Mouse (Mus musculus) heart, adult 2 months (tissue): Measurements from ENCODE around the gene Cd70. TPM values are rescaled to one million over a fixed set of nuclear protein-coding genes. Genes with fewer than 3 reads are reported as not detected.

Experiments
- DNase-seq, 2 experiments: peaks; one replicate each; pipeline ENCODE4 v3.0.0; 2021
- H3K27ac ChIP-seq: fragments of 200-600 bp; 2 replicates; pipeline ENCODE4 v1.8.1; 2022
- H3K27me3 ChIP-seq: fragments of 200-500 bp; 2 replicates; pipeline ENCODE4 v1.6.1; 2012; ENCODE audit warnings: mild to moderate bottlenecking, low read length, inconsistent platforms, mixed read lengths; ENCODE audit not compliant: control insufficient read depth, insufficient read depth
- H3K36me3 ChIP-seq: fragments of 200-500 bp; 2 replicates; pipeline ENCODE4 v1.6.1; 2012; ENCODE audit warnings: low read length, inconsistent platforms; ENCODE audit not compliant: control insufficient read depth, insufficient read depth
- H3K4me1 ChIP-seq: fragments of 200-500 bp; 2 replicates; pipeline ENCODE4 v1.6.1; 2011; ENCODE audit warnings: low read length; ENCODE audit not compliant: control insufficient read depth, insufficient read depth
- H3K4me3 ChIP-seq: fragments of 200-600 bp; 2 replicates; pipeline ENCODE4 v1.8.1; 2022
- H3K79me2 ChIP-seq: fragments of 200-500 bp; replicated peaks from 2 replicates; pipeline ENCODE4 v1.6.1; 2012; ENCODE audit warnings: mild to moderate bottlenecking, inconsistent platforms, low read length, moderate library complexity, mixed read lengths; ENCODE audit not compliant: control insufficient read depth, insufficient read depth
- H3K9ac ChIP-seq: fragments of 200-500 bp; 2 replicates; pipeline ENCODE4 v1.6.1; 2012; ENCODE audit warnings: low read depth, mild to moderate bottlenecking, control low read depth, inconsistent platforms, low read length, mixed read lengths
- CTCF ChIP-seq: fragments of 200-600 bp; IDR thresholded peaks from 2 replicates; pipeline ENCODE4 v1.8.1; 2022; ENCODE audit warnings: antibody characterized with exemption, mild to moderate bottlenecking, moderate library complexity
- EP300 ChIP-seq: fragments of 200-500 bp; IDR thresholded peaks from 2 replicates; pipeline ENCODE4 v1.6.1; 2011; ENCODE audit warnings: low read depth, low read length, control low read depth; ENCODE audit not compliant: insufficient read depth
- POLR2A ChIP-seq: fragments of 200-500 bp; IDR thresholded peaks from 2 replicates; pipeline ENCODE4 v1.6.1; 2011; ENCODE audit warnings: mild to moderate bottlenecking, low read depth, low read length, control low read depth; ENCODE audit not compliant: insufficient read depth
- WGBS: fragments of 180-500 bp; shearing (Covaris S2); methylation state at CpG from one replicate; pipeline ENCODE4 v1.1.7; 2018; 5-methylcytosine and 5-hydroxymethylcytosine counted together
- intact Hi-C: fragments of 180-260 bp; cut with DNase I; formaldehyde crosslinking; loops from one replicate; pipeline ENCODE4 v1.15.1; 2025
- polyA plus RNA-seq: library from polyadenylated mRNA; depleted of rRNA; stranded (reverse); fragments of >200 nt; gene quantifications from 2 replicates; pipeline ENCODE4 v1.2.3, GENCODE M21; 2012
- total RNA-seq, 2 experiments: library from RNA; stranded (reverse); gene quantifications; 2 replicates each; pipeline ENCODE4 v1.2.3; 2021

Cd70 gene
- total and polyA plus RNA-seq, 3 experiments: not detected

DNA sequence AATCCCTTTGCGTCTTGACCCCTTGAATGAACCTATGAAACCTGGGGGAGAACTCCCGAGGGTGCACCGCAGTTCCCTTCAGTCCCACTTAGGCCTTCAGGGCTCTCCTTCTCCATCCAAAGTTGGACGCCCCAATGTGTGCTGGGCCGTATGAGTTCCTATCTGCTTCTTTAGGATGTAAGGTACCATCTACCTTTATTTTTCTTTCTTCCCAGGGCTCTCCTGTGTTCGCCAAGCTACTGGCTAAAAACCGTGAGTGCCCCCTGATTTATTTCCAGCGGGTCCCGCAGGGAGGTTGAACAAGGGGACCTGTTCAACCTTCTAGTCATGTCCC, 43.6 kb downstream of the Cd70 start:
- no peaks in the 10 kb centered on the region for H3K4me1 ChIP-seq
- H3K36me3 ChIP-seq: no peaks in the 10 kb centered on the region
- H3K4me3 ChIP-seq: peak overlapping the region; percentile 64; the same call in 1 of the 2 replicates
- WGBS: 32% methylated on average over 9 of the region's 9 CpGs
- intact Hi-C loops: no loop called here
- 0 out of 2 replicates have a peak, but pooled peaks cover 2% of the 10 kb centered on the region for H3K27me3 ChIP-seq
- no peak overlapping the region; the same call in 1 of the 2 replicates for H3K9ac ChIP-seq
- TF ChIP-seq CTCF (no peak), POLR2A (no peak), EP300 (no peak)
- no peak for DNase-seq
- H3K27ac ChIP-seq: no peak overlapping the region
- no peaks in the 10 kb centered on the region for H3K79me2 ChIP-seq

DNA sequence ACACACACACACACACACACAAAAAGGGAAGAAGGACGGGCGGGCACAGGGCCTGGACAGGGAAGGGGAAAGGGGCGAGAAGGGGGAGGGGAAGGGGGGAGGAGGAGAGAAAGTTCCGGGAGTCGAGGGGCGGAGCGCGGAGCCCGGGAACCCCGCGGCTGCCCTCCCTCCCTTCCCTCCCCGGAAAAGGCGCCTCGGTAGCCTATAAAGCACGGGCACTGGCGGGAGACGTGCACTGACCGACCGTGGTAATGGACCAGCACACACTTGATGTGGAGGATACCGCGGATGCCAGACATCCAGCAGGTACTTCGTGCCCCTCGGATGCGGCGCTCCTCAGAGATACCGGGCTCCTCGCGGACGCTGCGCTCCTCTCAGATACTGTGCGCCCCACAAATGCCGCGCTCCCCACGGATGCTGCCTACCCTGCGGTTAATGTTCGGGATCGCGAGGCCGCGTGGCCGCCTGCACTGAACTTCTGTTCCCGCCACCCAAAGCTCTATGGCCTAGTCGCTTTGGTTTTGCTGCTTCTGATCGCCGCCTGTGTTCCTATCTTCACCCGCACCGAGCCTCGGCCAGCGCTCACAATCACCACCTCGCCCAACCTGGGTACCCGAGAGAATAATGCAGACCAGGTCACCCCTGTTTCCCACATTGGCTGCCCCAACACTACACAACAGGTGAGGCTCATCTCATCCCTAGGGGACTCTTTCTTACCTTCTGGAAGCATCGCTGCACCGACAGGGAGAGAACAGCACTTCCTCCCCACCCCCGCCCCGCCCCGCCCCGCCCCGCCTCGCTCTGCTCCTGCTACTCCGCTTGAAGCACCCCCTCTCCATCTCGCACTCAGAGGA, 44.2 kb downstream of the Cd70 start, which contains the start of gene Tnfsf9:
Gene Tnfsf9 (plus strand): TSS at position 145 of the 854 bp plus-strand sequence.
- no peaks in the 10 kb centered on the region for H3K36me3 ChIP-seq
- H3K4me1 ChIP-seq: no peaks in the 10 kb centered on the region
- peak within 1 kb of the TSS; percentile 48 for H3K27ac ChIP-seq
- peak within 1 kb of the TSS; percentile 78 for H3K9ac ChIP-seq
- WGBS: 1% methylated on average over 61 of the region's 61 CpGs
- peak; percentile 48 to 67 for DNase-seq
- 0 out of 2 replicates have a peak, but pooled peaks cover 2% of the 10 kb centered on the region for H3K27me3 ChIP-seq
- intact Hi-C loops: no loop called here
- peak; percentile 78 for TF ChIP-seq POLR2A
- no peak for TF ChIP-seq CTCF
- TF ChIP-seq EP300: no peak
- no peaks in the 10 kb centered on the region for H3K79me2 ChIP-seq
- H3K4me3 ChIP-seq: peak within 1 kb of the TSS; percentile 64

DNA sequence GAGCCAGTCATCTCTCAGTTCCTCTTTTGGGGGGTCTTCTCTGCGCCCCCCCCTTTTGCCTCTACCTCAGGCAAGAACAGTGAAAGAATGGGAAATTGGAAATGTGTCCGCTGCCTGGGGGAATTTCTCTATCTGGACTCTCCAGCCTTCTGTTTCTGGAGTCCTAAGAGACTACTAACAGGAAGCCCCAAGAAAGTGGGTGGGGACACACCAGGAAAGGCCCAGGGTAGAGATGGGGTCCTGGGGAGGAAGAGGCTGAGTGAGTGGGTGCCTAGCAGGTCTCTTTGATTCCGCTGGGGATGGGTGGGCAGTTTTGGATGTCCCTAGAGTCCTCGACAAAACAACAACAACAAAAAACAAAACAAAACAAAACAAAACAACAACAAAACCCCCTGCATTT, 45.1 kb downstream of the Cd70 start:
- 36% methylated on average over 4 of the region's 4 CpGs for WGBS
- intact Hi-C loops: no loop called here
- Histone ChIP-seq H3K27ac (peak overlapping the region; percentile 48), H3K9ac (no peak overlapping the region), H3K79me2 (no peaks in the 10 kb centered on the region), H3K4me3 (no peak overlapping the region), H3K4me1 (no peaks in the 10 kb centered on the region), H3K36me3 (no peaks in the 10 kb centered on the region), H3K27me3 (0 out of 2 replicates have a peak, but pooled peaks cover 2% of the 10 kb centered on the region)
- DNase-seq: no peak
- TF ChIP-seq CTCF (no peak), EP300 (no peak), POLR2A (no peak)

DNA sequence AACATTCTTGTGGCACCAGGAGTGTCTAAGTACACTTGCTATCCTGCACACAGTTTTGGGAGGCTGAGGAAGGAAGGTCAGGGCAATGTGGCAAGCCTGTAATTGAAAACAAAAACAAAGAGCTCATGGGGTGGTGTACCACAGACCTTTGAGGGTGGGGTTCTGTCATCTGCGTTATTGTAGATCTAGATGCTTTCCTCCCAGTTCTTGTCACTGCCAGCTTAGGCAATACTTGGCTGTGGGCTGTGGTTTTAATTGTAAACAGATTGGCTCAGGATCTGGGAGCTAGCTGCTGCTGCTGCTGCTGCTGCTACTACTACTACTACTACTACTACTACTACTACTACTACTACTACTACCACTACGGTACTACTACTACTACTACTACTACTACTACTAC, 47.3 kb downstream of the Cd70 start:
- Histone ChIP-seq H3K4me1 (no peaks in the 10 kb centered on the region), H3K79me2 (no peaks in the 10 kb centered on the region), H3K27ac (no peak overlapping the region), H3K9ac (no peak overlapping the region), H3K36me3 (no peaks in the 10 kb centered on the region), H3K27me3 (0 out of 2 replicates have a peak, but pooled peaks cover 2% of the 10 kb centered on the region), H3K4me3 (no peak overlapping the region)
- DNase-seq: no peak
- WGBS: 62% methylated on average over 2 of the region's 2 CpGs
- intact Hi-C loops: no loop called here
- TF ChIP-seq EP300 (no peak), CTCF (no peak), POLR2A (no peak)

DNA sequence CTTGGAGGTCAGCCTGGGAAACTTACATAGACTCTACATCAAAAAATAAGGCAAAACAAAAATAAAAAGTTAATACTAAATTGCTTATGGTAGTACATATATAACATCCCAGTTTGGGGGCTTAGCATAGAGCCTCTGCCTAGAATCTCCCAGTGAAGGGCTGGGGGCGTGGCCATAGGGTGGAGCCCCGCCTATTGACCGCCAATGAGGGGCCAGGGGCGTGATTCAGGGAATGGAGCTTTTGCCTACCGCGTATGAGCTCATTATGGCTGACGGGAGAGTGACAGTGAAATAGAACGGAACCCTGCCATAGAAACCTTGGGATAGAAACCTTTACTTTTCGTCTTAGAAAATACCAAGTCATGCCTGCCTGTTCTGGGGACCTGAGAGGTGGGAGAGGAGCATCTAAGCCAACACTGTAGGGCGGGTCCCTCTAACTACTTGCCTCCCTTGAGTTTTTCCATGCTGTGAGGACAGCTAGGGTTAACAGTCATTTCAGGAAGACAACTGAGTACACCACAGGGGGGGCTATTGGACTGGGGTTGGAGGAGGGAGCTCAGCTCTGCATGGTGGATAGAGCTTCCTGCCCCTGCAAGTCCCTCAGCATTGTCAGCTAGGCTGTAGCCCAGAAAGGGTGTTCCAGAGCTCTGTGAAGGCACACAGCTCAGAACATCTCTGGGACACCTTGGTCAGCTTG, 49.8 kb downstream of the Cd70 start:
- no peak for DNase-seq

More for the DNA sequence above, 49.8 kb downstream of the Cd70 start:
- intact Hi-C loops: no loop called here
- no peak for TF ChIP-seq EP300
- no peak for TF ChIP-seq CTCF
- no peak for TF ChIP-seq POLR2A
- 9% methylated on average over 10 of the region's 10 CpGs for WGBS
- Histone ChIP-seq H3K4me1 (no peaks in the 10 kb centered on the region), H3K27ac (no peak overlapping the region), H3K4me3 (no peak overlapping the region), H3K27me3 (no peaks in the 10 kb centered on the region), H3K79me2 (no peaks in the 10 kb centered on the region), H3K9ac (no peak overlapping the region), H3K36me3 (no peaks in the 10 kb centered on the region)
